Mouse (Mus musculus) MEL (cell line): Measurements from ENCODE around the gene Smap2. TPM values are rescaled to one million over a fixed set of nuclear protein-coding genes. Genes with fewer than 3 reads are reported as not detected.

ENCODE experiments used
- DNase-seq: peaks from one replicate; pipeline ENCODE4 v3.0.0; 2011; ENCODE audit warnings: low read depth, low spot score
- H3K27ac ChIP-seq: 2 replicates; pipeline ENCODE4 v1.5.1; 2012; ENCODE audit warnings: low read depth, mild to moderate bottlenecking, control low read depth, low read length, moderate library complexity; ENCODE audit not compliant: control insufficient read depth
- H3K27me3 ChIP-seq, 2 experiments: fragments of 150-350 bp in 1 of 2; sonication (generic) in 1 of 2; 2 replicates each; pipeline ENCODE4 v1.6.1; 2012; ENCODE audit warnings: low read length in 2 of 2, mild to moderate bottlenecking in 2 of 2, improper control_type of control experiment in 1 of 2, moderate library complexity in 1 of 2; ENCODE audit not compliant: insufficient read depth in 2 of 2, control insufficient read depth in 1 of 2
- H3K36me3 ChIP-seq, 2 experiments: 2 replicates each; pipeline ENCODE4 v1.6.1; 2012 to 2014; ENCODE audit warnings: low read length in 2 of 2, improper control_type of control experiment in 1 of 2, inconsistent platforms in 1 of 2, mild to moderate bottlenecking in 1 of 2; ENCODE audit not compliant: insufficient read depth in 2 of 2, control insufficient read depth in 1 of 2
- H3K4me1 ChIP-seq, 2 experiments: fragments of 150-350 bp in 1 of 2; sonication (generic) in 1 of 2; 2 replicates each; pipeline ENCODE4 v1.6.1; 2012; ENCODE audit warnings: low read length in 2 of 2, improper control_type of control experiment in 1 of 2, mild to moderate bottlenecking in 1 of 2; ENCODE audit not compliant: insufficient read depth in 2 of 2, control insufficient read depth in 1 of 2
- H3K4me3 ChIP-seq, 2 experiments: fragments of 150-350 bp in 1 of 2; sonication (generic) in 1 of 2; 2 replicates each; pipeline ENCODE4 v1.5.1; 2012; ENCODE audit warnings: low read depth in 2 of 2, low read length in 2 of 2, mild to moderate bottlenecking in 2 of 2, moderate library complexity in 2 of 2, control low read depth in 1 of 2, improper control_type of control experiment in 1 of 2; ENCODE audit not compliant: control insufficient read depth in 1 of 2, insufficient read depth in 1 of 2
- H3K79me2 ChIP-seq: 2 replicates; pipeline ENCODE4 v1.6.1; 2012; ENCODE audit warnings: mild to moderate bottlenecking, low read length, moderate library complexity; ENCODE audit not compliant: control insufficient read depth, poor library complexity, insufficient read depth
- H3K9ac ChIP-seq: 2 replicates; pipeline ENCODE4 v1.6.1; 2012; ENCODE audit warnings: low read depth, mild to moderate bottlenecking, control low read depth, low read length, moderate library complexity; ENCODE audit not compliant: control insufficient read depth, poor library complexity, severe bottlenecking
- H3K9me3 ChIP-seq: fragments of 150-350 bp; sonication (generic); replicated peaks from 2 replicates; pipeline ENCODE4 v1.6.1; 2012; ENCODE audit warnings: mild to moderate bottlenecking, low read length, improper control_type of control experiment, moderate library complexity; ENCODE audit not compliant: insufficient read depth
- CHD1 ChIP-seq: IDR thresholded peaks from 2 replicates; pipeline ENCODE4 v1.6.1; 2012; ENCODE audit warnings: low read depth, mild to moderate bottlenecking, inconsistent platforms, low read length, improper control_type of control experiment
- CTCF ChIP-seq, 3 experiments: IDR thresholded peaks in 2 of 3; conservative IDR thresholded peaks in 1 of 3; 2 replicates each; pipeline ENCODE4 v1.5.1; 2011 to 2012; ENCODE audit warnings: low read length in 3 of 3, low read depth in 2 of 3, mild to moderate bottlenecking in 2 of 3, improper control_type of control experiment in 1 of 3, inconsistent platforms in 1 of 3, mixed read lengths in 1 of 3, moderate library complexity in 1 of 3; ENCODE audit not compliant: control insufficient read depth in 1 of 3, insufficient read depth in 1 of 3, poor library complexity in 1 of 3, severe bottlenecking in 1 of 3
- EP300 ChIP-seq, 2 experiments: IDR thresholded peaks; 2 replicates each; pipeline ENCODE4 v1.6.1; 2011; ENCODE audit warnings: improper control_type of control experiment in 2 of 2, low read length in 2 of 2, low read depth in 1 of 2, mild to moderate bottlenecking in 1 of 2
- GABPA ChIP-seq: IDR thresholded peaks from 2 replicates; pipeline ENCODE4 v1.6.1; 2012; ENCODE audit warnings: low read depth, mild to moderate bottlenecking, inconsistent platforms, low read length, improper control_type of control experiment, moderate library complexity
- HCFC1 ChIP-seq: IDR thresholded peaks from 2 replicates; pipeline ENCODE4 v1.6.1; 2012; ENCODE audit warnings: low read depth, mild to moderate bottlenecking, inconsistent platforms, low read length, improper control_type of control experiment, moderate library complexity
- JUND ChIP-seq: IDR thresholded peaks from 2 replicates; pipeline ENCODE4 v1.6.1; 2011; ENCODE audit warnings: low read depth, mild to moderate bottlenecking, improper control_type of control experiment, low read length
- MAFK ChIP-seq: IDR thresholded peaks from 2 replicates; pipeline ENCODE4 v1.6.1; 2011; ENCODE audit warnings: low read depth, mild to moderate bottlenecking, low read length, improper control_type of control experiment, borderline replicate concordance
- MAX ChIP-seq: IDR thresholded peaks from 2 replicates; pipeline ENCODE4 v1.6.1; 2011; ENCODE audit warnings: low read length, improper control_type of control experiment
- MAZ ChIP-seq: IDR thresholded peaks from 2 replicates; pipeline ENCODE4 v1.6.1; 2012; ENCODE audit warnings: low read depth, mild to moderate bottlenecking, inconsistent platforms, low read length, improper control_type of control experiment
- MXI1 ChIP-seq: IDR thresholded peaks from 2 replicates; pipeline ENCODE4 v1.6.1; 2011; ENCODE audit warnings: mild to moderate bottlenecking, low read depth, low read length, improper control_type of control experiment
- MYB ChIP-seq: IDR thresholded peaks from 2 replicates; pipeline ENCODE4 v1.6.1; 2011; ENCODE audit warnings: mild to moderate bottlenecking, low read depth, low read length, improper control_type of control experiment
- NELFE ChIP-seq: IDR thresholded peaks from 2 replicates; pipeline ENCODE4 v1.6.1; 2011; ENCODE audit warnings: low read depth, low read length, improper control_type of control experiment
- NRF1 ChIP-seq: IDR thresholded peaks from 2 replicates; pipeline ENCODE4 v1.6.1; 2014; ENCODE audit warnings: low read depth, mild to moderate bottlenecking, inconsistent platforms, low read length, improper control_type of control experiment, moderate library complexity; ENCODE audit not compliant: poor library complexity, insufficient read depth, severe bottlenecking
- POLR2AphosphoS2 ChIP-seq: IDR thresholded peaks from 2 replicates; pipeline ENCODE4 v1.6.1; 2011; ENCODE audit warnings: low read length, improper control_type of control experiment
- RAD21 ChIP-seq: IDR thresholded peaks from 2 replicates; pipeline ENCODE4 v1.6.1; 2011; ENCODE audit warnings: mild to moderate bottlenecking, low read depth, low read length, improper control_type of control experiment
- SIN3A ChIP-seq: IDR thresholded peaks from 2 replicates; pipeline ENCODE4 v1.6.1; 2012; ENCODE audit warnings: low read length, improper control_type of control experiment, inconsistent platforms
- SMC3 ChIP-seq: IDR thresholded peaks from 2 replicates; pipeline ENCODE4 v1.6.1; 2011; ENCODE audit warnings: low read depth, low read length, improper control_type of control experiment
- TAL1 ChIP-seq: IDR thresholded peaks from 2 replicates; pipeline ENCODE4 v1.6.1; 2012; ENCODE audit warnings: mild to moderate bottlenecking, inconsistent platforms, low read length, moderate library complexity, mixed read lengths
- TBP ChIP-seq: IDR thresholded peaks from 2 replicates; pipeline ENCODE4 v1.8.0; 2011; ENCODE audit warnings: low read depth, low read length, improper control_type of control experiment
- USF1 ChIP-seq: IDR thresholded peaks from 2 replicates; pipeline ENCODE4 v1.6.1; 2014; ENCODE audit warnings: low read depth, mild to moderate bottlenecking, inconsistent platforms, low read length, improper control_type of control experiment, moderate library complexity
- USF2 ChIP-seq, 2 experiments: IDR thresholded peaks; 2 replicates each; pipeline ENCODE4 v1.6.1; 2011 to 2012; ENCODE audit warnings: improper control_type of control experiment in 2 of 2, low read length in 2 of 2, borderline replicate concordance in 1 of 2, inconsistent platforms in 1 of 2, low read depth in 1 of 2, mild to moderate bottlenecking in 1 of 2; ENCODE audit not compliant: insufficient read depth in 1 of 2
- ZC3H11A ChIP-seq: IDR thresholded peaks from 2 replicates; pipeline ENCODE4 v1.6.1; 2012; ENCODE audit warnings: low read depth, mild to moderate bottlenecking, inconsistent platforms, low read length, improper control_type of control experiment
- ZMIZ1 ChIP-seq: IDR thresholded peaks from 2 replicates; pipeline ENCODE4 v1.6.1; 2012; ENCODE audit warnings: low read depth, mild to moderate bottlenecking, inconsistent platforms, low read length, improper control_type of control experiment, moderate library complexity
- ZNF384 ChIP-seq: IDR thresholded peaks from 2 replicates; pipeline ENCODE4 v1.6.1; 2012; ENCODE audit warnings: low read depth, mild to moderate bottlenecking, inconsistent platforms, low read length, improper control_type of control experiment
- polyA plus RNA-seq, 2 experiments: library from polyadenylated mRNA; stranded (reverse) in 1 of 2; unstranded in 1 of 2; fragments of >175 nt in 1 of 2; fragments of >200 nt in 1 of 2; gene quantifications; 2 replicates each; pipeline versions ENCODE4 v1.2.1 to v1.2.4; 2012; ENCODE audit warnings: low replicate concordance in 2 of 2, low read depth in 1 of 2; ENCODE audit not compliant: insufficient read length in 2 of 2, insufficient read depth in 1 of 2, missing spikeins in 1 of 2
- total RNA-seq: library from RNA; depleted of rRNA; stranded (reverse); fragments of 300-350 nt; gene quantifications from 2 replicates; pipeline ENCODE4 v1.2.3, GENCODE M21; 2012

Smap2 gene
- total and polyA plus RNA-seq, 3 experiments, result 36.5 to 118 (median 83.5) TPM

- Histone ChIP-seq H3K9me3 (no peaks in the 10 kb centered on the region), H3K9ac (no peak overlapping the region), H3K36me3 (peaks cover 4 to 7% of the 10 kb centered on the region in 2 experiments; a peak in 3 of 4 replicates), H3K4me3 (no peak overlapping the region), H3K27ac (no peak overlapping the region), H3K79me2 (peaks cover 53% of the 10 kb centered on the region), H3K4me1 (peaks cover 0 to 3% of the 10 kb centered on the region in 2 experiments; a peak in 1 of 4 replicates), H3K27me3 (no peaks in the 10 kb centered on the region)
- DNase-seq, result no peak
- TF ChIP-seq GABPA, result no peak
- no peak for TF ChIP-seq JUND
- no peak for TF ChIP-seq CHD1
- no peak for TF ChIP-seq EP300 (IDR thresholded peaks at IDR 0.05; ENCODE audit: low read depth in 1 of 2, low read length in 2 of 2)
- no peak for TF ChIP-seq RAD21
- TF ChIP-seq ZNF384, result no peak
- TF ChIP-seq HCFC1, result no peak
- TF ChIP-seq TAL1, result no peak
- TF ChIP-seq TBP, result no peak
- no peak for TF ChIP-seq USF1
- no peak for TF ChIP-seq USF2 (IDR thresholded peaks at IDR 0.05; ENCODE audit: borderline replicate concordance in 1 of 2, insufficient read depth in 1 of 2, low read depth in 1 of 2, low read length in 2 of 2)
- TF ChIP-seq NELFE, result no peak
- TF ChIP-seq MXI1, result no peak
- no peak for TF ChIP-seq SMC3
- no peak for TF ChIP-seq NRF1
- no peak for TF ChIP-seq MAX
- TF ChIP-seq SIN3A, result no peak
- no peak for TF ChIP-seq ZC3H11A
- TF ChIP-seq CTCF (IDR thresholded peaks at IDR 0.05 in 2 of 3, conservative IDR thresholded peaks at IDR 0.05 in 1 of 3; ENCODE audit: control insufficient read depth in 1 of 3, insufficient read depth in 1 of 3, low read depth in 2 of 3, low read length in 3 of 3, poor library complexity in 1 of 3, severe bottlenecking in 1 of 3), result no peak
- TF ChIP-seq POLR2AphosphoS2, result no peak
Measured at GRCm38 (mm10) chr4:120992284-120992683, 24.8 kb downstream of the Smap2 start.

GRCm38 (mm10) chr4:120987319-120987718, 29.7 kb downstream of the Smap2 start:
- peaks cover 0 to 2% of the 10 kb centered on the region in 2 experiments; a peak in 2 of 4 replicates for H3K4me1 ChIP-seq
- H3K36me3 ChIP-seq, result peaks cover 7 to 11% of the 10 kb centered on the region in 2 experiments
- peaks cover 28% of the 10 kb centered on the region for H3K79me2 ChIP-seq
- H3K9ac ChIP-seq, result no peak overlapping the region
- no peak for DNase-seq
- TF ChIP-seq MAFK (no peak), MYB (no peak), NELFE (no peak), TBP (no peak), MAZ (no peak), ZMIZ1 (no peak)
- no peaks in the 10 kb centered on the region for H3K9me3 ChIP-seq
- no peak overlapping the region for H3K4me3 ChIP-seq
- H3K27ac ChIP-seq, result no peak overlapping the region
- no peaks in the 10 kb centered on the region for H3K27me3 ChIP-seq
